16 mouse cellular contexts compared by ENCODE assay signal in the genomic region with DNA sequence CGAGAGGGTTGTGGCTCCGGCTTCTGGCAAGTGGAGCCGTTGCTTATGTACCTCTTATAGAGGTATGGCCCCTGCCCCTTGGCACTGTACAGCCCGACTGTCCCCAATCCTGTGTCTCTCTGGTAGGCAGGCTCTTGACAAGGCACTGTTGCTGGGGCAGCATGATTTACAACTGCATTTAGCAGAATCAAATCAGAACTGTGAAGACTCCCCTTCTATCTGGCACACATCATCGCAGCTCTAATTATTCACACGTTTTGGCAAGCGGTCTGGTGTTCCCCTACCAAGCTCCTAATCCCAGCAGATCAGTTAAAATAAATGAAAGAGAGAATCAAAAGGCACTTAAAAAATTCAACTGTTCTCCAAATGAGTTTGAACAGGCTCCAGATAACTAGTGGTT.
DNase-seq lines count a peak whose midpoint lies in the region; ATAC-seq lines count a peak whose summit lies in the region.
"Had no signal": no experiment of that assay in that cellular context is flagged by ENCODE, and none has a peak within 500 bp of the region (broad histone marks: within the 10 kb centered on the region; RNA-seq: fewer than 3 reads in every experiment).

No protein-coding gene starts in this region.

- peaks cover under 1% of the 10 kb centered on the region for H3K9me3 ChIP-seq in heart, embryonic 11.5 days (replicated peaks; ENCODE audit: control insufficient read depth, low read length)
- H3K9me3 ChIP-seq: heart, embryonic 10.5 days; hindbrain, embryonic 10.5 days; liver, embryonic 12.5 days; neural tube, embryonic 12.5 days had no signal

- H3K4me1 ChIP-seq in heart, embryonic 11.5 days (ENCODE audit: control insufficient read depth, insufficient read depth, low read length) = no peaks in the 10 kb centered on the region
- H3K4me1 ChIP-seq: liver, embryonic 12.5 days had no signal

- no peak overlapping the region for H3K9ac ChIP-seq in heart, embryonic 11.5 days (ENCODE audit: low read depth, low read length)
- H3K9ac ChIP-seq: liver, embryonic 12.5 days; neural tube, embryonic 12.5 days had no signal

- no peaks in the 10 kb centered on the region for H3K36me3 ChIP-seq in heart, embryonic 11.5 days (ENCODE audit: control insufficient read depth, insufficient read depth, low read length)
- H3K36me3 ChIP-seq: heart, embryonic 10.5 days; liver, embryonic 12.5 days had no signal

- DNase-seq in frontal cortex, postnatal 36 days (ENCODE audit: low spot score in 2 of 2) = peak; percentile 29 to 53
- no peak for DNase-seq in frontal cortex, postnatal 10 days (ENCODE audit: low spot score in 2 of 2)
- peak; percentile 39 for DNase-seq in right cerebral cortex, adult 18-20 months
- DNase-seq in right cerebral cortex, postnatal 14 days = no peak
- DNase-seq in layer of hippocampus, adult 8-10 months (ENCODE audit: low spot score in 2 of 2) = peak; percentile 70 to 71
- DNase-seq in embryo, embryonic 10.5 days (ENCODE audit: low spot score) = no peak
- DNase-seq: gastrocnemius, postnatal 14 days; kidney, adult 11 months; lung, postnatal 10 days; retina, postnatal 1 day; thymus, postnatal 14 days had no signal

- WGBS in heart, embryonic 11.5 days (ENCODE audit: insufficient replicate concordance) = 88% methylated on average over 7 of the region's 7 CpGs

- no peak overlapping the region for H3K4me2 ChIP-seq in heart, embryonic 11.5 days
- H3K4me2 ChIP-seq: liver, embryonic 12.5 days; neural tube, embryonic 12.5 days had no signal

- no peaks in the 10 kb centered on the region for H3K27me3 ChIP-seq in heart, embryonic 11.5 days (ENCODE audit: control insufficient read depth, insufficient read depth, low read length)
- H3K27me3 ChIP-seq: liver, embryonic 12.5 days; neural tube, embryonic 12.5 days had no signal

- no peak overlapping the region for H3K4me3 ChIP-seq in heart, embryonic 11.5 days (ENCODE audit: low read depth, low read length)
- H3K4me3 ChIP-seq: heart, embryonic 10.5 days; hindbrain, embryonic 10.5 days; liver, embryonic 12.5 days; neural tube, embryonic 12.5 days had no signal

- H3K27ac ChIP-seq in heart, embryonic 11.5 days (ENCODE audit: low read depth, low read length) = no peak overlapping the region
- H3K27ac ChIP-seq: heart, embryonic 10.5 days; hindbrain, embryonic 10.5 days; liver, embryonic 12.5 days; neural tube, embryonic 12.5 days had no signal

- ATAC-seq in heart, embryonic 11.5 days (replicated peaks; ENCODE audit: insufficient number of reproducible peaks, low FRiP score, low TSS enrichment) = no peak
- ATAC-seq: liver, embryonic 12.5 days had no signal

Comparison
In these comparisons a context has a peak if more than half of its experiments do, and no peak if none do; other contexts are left out.
1. DNase-seq: peak in frontal cortex, postnatal 36 days (2 of 2), right cerebral cortex, adult 18-20 months (single experiment) and layer of hippocampus, adult 8-10 months (2 of 2); none in frontal cortex, postnatal 10 days (0 of 2), right cerebral cortex, postnatal 14 days (single experiment) and embryo, embryonic 10.5 days (single experiment).